Mouse (Mus musculus) gastrocnemius, postnatal 14 days (tissue): ENCODE measurements around the gene Tacc2. TPM values are rescaled to one million over a fixed set of nuclear protein-coding genes. Genes with fewer than 3 reads are reported as not detected.
A peak's percentile ranks its signal among the peaks of the same experiment; 100 is the strongest.
"Not testable (repeated sequence)": the region's sequence is repeated elsewhere in the genome, so short reads cannot be mapped to it uniquely, and the experiment has no call there.

ENCODE experiments used
- DNase-seq: peaks from one replicate; pipeline ENCODE4 v3.0.0; 2021; ENCODE audit warnings: mixed read lengths
- intact Hi-C: fragments of 180-260 bp; cut with DNase I; formaldehyde crosslinking; loops from one replicate; pipeline ENCODE4 v1.15.1; 2025; ENCODE audit warnings: low total_unique reads
- long read RNA-seq, 2 experiments: library from polyadenylated mRNA; stranded (forward); transcript quantifications; one replicate each; pipeline ENCODE4 v2.0.0; 2021
- total RNA-seq, 2 experiments: library from RNA; stranded (reverse); gene quantifications; 2 replicates each; pipeline ENCODE4 v1.2.3; 2021

The Tacc2 gene
- 100 to 1,000 TPM; 227 to 381 TPM for total RNA-seq
- long read RNA-seq, experiment 1, transcript Tacc2-204 (4 exons, 3,668 nt), result major isoform, 5 of 68 reads
- long read RNA-seq, experiment 1, partial matches to known transcripts, result 30 of 68 reads
- long read RNA-seq, experiment 1, other reads (novel, unspliced or antisense), result 29 of 68 reads
- long read RNA-seq, experiment 2, partial matches to known transcripts, result 48 of 87 reads
- long read RNA-seq, experiment 2, other reads (novel, unspliced or antisense), result 38 of 87 reads

DNA sequence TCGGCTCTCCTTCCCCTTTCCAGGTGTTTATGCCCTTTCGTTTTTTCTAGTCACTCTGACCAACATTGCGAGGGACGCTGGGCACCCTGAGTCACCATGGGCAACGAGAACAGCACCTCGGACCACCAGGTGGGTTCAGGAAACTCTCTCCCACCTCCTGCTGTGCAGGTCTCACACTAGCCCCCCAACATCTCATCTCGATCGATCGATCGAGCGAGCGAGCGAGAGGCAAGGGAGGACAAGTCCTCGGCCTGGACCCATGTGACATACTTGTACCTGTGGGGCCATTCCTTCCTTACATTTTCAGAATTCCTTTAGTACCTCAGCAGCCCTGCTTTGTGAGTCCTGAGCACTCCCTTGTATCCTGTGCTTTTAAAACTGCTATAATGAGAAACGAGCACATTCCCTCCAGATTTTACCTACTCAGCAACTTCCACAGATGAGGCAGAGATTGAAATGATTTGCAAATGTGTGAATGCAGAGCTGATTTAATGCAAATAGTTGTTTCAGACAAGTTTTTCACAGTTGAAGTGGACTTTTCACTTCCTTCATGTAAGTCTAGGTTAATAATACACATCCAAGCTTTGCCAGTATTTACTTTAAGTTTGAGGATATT, at the start of gene Tacc2:
Gene Tacc2 (plus strand): TSS at position 51 of the 616 bp plus-strand sequence.
- DNase-seq, result no peak
- intact Hi-C loops, result no loop called here

DNA sequence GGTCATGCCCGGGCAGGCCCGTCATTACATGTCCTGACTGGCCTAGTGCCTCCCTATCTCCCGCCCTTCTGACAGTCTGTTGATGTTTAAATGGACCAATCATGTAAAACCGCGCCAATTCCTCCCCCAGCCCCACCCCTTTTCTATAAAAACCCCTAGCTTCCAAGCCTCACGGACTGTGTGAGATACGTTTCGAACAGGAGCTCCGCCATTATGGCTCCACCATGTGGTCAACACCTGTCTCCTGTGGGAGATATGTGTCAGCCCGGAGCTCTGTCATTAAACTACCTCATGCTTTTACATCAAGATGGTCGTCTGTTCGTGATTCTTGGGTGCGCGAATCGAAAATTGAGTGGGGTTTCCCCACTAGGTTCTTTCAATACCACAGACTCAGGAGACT, 46.1 kb upstream of the Tacc2 start:
- DNase-seq, intact Hi-C loops: not testable (repeated sequence)

DNA sequence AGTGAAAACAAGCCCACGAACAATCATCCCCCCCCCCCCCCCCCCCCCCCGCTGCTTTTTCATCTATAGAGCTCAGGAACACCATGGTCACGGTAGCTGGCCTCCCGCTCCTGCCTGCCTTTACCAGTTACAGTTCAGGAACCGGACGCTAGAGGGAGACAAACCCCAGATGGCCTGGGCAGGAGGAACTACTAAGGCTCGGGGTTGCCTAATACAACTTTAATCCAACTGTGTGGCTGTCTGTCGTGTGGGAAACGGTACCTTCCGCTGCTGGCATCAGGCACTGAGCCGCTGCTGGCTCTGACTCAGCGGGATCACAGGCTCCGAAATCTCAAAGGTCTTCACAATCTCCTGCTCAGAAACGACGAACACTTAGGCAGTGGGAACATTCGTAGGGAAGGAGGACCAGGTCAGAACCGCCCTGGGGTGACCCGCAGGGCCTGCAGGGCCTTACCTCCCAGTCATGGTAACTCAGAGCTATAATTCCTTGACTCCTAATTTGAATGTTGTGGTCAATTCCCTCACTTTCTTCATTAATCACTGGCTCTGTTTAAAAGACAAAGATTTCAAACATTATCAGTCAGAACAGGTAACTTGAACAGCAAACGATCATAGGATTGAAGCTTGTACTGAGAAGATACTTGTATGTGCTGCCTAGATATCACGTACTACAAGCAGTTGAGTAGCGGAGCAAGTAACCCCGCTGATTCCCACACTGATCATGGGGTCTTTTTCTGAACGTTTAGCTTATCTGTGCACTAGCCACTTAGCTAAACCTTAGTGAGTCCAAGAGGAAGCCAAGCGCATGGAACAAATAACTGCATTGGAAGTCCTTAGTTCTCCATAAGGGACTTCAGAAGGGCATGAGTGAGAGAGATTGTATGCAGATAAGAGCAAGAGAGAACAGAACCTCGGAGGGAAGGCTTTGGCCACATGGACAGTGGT, 43.6 kb upstream of the Tacc2 start:
- intact Hi-C loops, result no loop called here
- peak; percentile 86 for DNase-seq

DNA sequence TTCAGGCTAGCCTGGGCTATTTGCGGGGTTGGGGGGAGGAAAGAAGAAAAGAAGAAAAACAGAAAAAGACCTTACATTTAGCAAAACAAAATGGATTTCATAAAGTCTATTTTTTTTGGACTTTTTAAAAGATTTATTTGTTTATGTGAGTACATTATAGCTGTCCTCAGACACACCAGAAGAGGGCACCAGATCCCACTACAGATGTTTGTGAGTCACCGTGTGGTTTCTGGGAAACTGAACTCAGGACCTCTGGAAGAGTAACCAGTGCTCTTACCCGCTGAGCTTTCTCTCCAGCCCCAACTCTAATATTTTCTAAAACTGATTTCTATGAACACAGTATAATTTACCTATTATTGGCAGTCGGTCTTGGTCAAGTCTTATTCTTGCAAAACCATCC, 42.1 kb upstream of the Tacc2 start:
- no peak for DNase-seq
- intact Hi-C loops, result no loop called here

DNA sequence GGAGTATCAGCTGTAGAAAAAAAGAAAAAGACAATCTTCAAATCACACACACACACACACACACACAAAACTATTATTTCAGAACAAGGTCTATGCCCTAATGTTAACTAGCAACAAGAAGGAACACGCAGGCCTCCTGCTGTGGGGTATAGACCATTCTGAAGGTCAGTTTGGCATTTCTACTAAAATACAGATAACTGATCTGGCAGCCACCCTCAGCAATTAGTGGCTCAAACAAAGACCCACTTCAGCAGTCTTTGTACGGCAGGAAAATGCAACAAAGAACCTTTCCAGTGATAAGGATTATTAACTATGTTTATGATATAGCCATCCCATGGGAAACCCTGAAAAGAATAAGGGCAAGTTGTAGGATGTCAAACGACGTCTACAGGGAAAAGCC, 40.2 kb upstream of the Tacc2 start:
- DNase-seq, result no peak
- intact Hi-C loops, result no loop called here

DNA sequence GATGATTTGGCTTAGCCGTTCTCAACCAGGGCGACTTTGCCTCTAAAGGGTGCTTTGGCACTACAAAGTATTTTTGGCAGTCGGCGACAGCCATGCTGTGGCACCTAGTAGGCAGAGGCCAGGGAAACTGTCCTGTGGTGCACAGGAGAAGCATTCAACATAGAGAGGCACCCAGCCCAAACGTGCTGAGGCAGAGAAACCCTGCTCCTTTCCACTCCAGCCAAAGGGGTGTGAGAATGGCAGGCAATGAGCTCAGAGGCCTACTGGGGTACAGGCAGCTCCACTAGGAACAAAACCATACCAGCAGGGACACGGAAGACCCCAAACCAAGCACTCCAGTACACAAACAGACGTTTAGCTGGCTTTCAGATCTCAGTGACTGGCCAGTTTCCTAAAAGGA, 37.1 kb upstream of the Tacc2 start:
- no peak for DNase-seq
- intact Hi-C loops, result no loop called here

DNA sequence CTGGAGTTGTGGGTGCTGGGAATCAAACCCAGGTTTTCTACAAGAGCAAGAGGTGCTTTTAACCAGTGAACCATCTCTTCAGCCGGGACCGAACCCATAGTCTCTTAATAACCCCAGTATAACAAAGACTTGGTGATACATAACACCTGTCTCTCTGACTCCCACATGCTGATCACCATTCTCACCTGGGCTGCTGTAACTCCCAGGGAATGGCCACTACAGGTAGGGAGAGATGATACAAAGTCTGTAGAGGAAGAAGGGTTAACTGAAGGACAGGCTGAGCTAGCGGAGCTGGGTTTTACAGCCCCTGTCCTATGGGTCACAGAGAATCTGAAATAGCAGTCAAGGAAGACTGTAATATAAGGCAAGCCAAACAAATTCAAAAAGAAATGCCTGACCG, 34.1 kb upstream of the Tacc2 start:
- intact Hi-C loops, result no loop called here
- no peak for DNase-seq

DNA sequence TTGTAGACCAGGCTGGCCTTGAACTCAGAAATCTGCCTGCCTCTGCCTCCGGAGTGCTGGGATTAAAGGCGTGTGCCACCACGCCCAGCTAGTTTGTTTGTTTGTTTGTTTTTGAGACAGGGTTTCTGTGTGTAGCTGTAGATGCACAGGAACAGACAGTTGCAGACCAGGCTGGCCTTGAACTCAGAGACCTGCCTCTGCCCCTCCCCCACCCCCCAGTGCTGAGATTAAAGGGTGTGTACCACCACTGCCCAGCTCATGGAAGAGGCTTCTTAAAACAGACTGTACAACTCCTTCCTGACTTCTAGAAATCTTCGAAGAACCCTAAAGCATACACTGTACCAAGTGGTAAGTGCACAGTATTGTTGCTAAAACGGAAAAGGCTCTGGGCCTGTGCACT, 31.8 kb upstream of the Tacc2 start:
- no peak for DNase-seq
- intact Hi-C loops, result no loop called here

DNA sequence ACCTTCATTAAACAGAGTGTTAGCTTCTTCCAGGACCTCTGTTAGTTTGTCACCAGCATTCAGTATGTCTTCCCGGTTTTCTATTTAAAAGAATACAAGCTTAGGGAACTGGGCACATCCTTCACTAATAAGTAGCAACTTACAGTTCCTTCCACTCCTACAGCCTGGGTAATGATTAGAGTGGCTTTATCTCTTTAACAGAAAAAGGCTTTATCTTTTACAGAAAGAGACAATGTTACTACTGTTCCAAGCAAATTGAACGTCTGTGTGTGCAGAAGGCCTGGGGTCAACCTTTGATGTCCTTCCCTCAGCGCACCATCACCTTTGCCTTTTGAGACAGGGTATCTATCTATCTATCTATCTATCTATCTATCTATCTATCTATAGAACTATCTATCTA, 31.3 kb upstream of the Tacc2 start:
- intact Hi-C loops, result no loop called here
- DNase-seq, result no peak

DNA sequence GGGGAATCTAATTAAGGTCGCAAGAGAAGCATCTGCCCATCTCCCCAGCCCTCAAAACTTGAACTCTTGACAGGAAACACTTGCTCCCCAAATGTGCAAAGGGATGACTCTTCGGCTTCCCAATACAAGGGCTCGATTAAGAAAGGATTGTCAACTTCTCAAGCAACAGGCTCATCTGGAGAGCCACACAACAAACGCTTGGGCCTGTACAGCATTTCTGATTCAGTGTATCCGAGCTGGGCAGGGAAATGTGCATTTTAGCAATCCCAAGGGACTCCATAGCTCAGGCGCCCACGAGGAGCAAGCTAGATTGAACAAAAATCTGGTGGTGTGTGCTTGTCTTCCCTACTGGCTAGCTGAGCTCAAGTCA, 30.8 kb upstream of the Tacc2 start:
- DNase-seq, result no peak
- intact Hi-C loops, result no loop called here

DNA sequence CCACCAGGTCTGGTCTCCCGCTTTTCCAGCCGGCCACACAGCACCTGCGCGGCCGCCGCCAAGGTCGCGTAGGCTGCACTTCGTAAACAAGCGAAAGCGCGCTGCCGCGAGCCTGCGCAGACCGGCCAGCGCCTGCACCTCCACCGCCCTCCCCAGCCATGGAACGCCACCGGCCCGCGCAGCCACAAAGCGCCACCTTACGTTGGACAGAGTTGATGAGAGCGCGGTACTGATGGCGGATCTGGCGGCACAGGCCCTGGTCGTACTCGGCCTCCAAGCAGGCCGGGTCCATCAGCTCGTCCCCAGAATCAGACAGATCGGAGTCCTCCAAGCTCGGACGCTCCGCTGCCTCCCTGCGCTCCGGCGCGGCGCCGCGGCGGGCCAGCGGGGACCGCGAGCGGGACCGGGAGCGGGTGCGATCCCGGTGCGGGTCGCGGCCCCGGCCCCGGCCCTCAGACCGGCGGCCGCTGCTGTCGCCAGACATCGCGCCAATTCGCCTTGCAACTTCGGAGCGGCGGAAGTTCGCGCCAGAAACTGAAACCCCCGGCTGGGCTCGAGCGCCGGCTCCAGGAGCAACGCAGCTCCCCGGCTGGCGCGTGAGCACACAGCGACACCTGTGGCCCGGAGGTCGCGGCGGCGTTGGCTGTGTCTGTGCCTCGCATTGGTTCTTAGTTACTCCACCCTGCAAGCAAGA, 30.3 kb upstream of the Tacc2 start:
- peak; percentile 94 for DNase-seq
- intact Hi-C loops, result no loop called here

DNA sequence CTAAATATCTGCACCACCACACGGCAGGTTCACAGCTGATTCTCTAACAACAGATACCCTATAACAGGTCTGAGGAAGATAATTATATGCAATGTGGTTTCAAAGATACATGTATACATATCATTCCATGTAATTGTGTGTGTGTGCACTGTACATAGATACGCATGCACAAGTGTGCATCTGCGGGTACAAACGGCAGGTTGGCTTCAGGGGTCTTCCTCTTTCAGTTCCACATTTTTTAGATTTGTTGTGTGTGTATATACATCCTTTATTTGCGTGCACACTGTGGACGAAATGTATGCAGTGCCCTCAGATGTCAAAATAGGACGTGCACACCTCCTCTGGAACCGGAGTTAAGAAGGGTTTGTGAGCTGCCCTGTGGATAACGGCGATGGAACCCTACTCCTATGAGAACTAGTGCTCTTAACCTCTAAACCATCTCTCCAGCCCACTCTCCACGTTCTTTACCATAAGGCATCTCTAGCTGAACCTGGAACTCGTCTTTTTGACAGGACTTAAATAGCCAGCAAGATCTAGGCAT, 29.5 kb upstream of the Tacc2 start:
- no peak for DNase-seq
- intact Hi-C loops, result no loop called here

DNA sequence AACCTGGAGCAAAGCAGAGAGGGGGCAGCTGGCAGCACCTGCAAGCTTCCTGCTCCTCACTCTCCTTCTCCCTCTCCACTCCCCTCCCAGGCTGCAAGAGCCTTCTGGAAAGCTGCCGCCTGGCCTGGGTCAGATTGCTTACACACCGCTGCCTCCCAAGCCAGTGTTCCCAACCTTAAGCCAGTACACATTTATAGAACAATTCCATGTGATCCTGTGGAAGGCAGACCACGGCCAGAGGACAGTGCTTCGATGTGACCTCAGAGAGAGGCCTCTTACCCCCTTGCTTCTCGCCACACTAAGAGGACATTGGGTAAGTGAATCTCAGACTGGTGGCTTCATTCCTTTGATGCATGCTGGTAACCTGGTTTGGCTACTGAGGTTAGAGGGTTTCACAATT, 24.5 kb upstream of the Tacc2 start:
- intact Hi-C loops, result no loop called here
- peak; percentile 75 for DNase-seq

DNA sequence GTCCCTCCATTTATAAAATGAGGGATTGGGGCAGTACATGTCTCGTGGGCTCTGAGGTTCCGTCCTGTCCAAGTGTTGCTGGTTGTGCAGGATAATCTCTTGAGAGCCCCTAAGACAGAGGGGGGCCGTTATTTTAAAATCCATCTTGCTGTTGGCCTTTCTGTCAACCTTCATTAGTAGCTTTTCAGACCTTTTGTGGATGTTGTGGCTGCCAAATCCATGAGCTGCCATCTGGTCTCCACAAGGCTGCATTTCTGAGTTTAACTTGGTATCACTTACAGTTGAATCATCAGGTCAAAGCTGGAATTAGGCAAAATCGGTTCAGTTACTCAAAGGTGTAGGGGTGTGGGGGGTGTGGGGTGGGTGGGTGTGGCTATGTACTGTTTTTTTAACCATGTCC, 23.9 kb upstream of the Tacc2 start:
- no peak for DNase-seq
- intact Hi-C loops, result no loop called here

DNA sequence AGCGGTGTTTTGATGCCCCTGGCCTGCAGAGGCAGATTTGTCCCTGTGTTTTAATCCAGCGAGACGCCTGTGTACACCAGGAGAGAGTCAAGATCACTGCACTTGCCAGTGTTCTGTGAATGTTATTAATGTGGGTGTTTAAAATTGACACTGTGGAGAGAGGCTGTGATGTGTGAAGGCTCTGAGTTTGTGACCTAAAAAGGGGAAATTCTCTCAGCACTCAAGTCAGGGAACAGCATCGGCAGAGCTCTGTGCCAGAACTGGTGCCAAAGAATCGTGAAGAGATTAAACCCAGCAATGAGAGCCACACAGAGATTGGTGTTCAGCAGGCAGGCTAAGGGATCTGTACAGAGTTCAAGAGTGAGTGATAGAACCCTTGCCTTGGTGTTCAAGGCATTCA, 21.6 kb upstream of the Tacc2 start:
- no peak for DNase-seq
- intact Hi-C loops, result no loop called here

DNA sequence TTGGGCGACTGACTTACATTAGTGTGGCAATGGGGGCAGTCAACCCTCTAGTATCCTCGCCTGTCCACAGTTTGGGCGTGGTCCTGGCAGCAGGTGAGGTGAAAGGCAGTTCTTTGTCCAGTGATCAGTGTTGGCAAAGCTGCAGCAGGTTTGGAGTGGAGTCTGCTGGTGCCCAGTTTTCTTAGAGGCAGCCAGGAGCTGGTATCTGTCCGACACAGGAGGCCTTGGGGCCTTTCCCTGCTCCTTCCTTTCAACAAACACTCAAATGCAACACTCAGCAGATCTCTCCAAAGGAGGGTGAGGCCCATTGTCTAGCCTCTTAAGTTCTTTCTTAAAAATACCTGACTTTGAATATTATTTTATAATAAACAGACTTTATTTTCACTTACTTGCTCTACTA, 18.6 kb upstream of the Tacc2 start:
- no peak for DNase-seq
- intact Hi-C loops, result no loop called here

DNA sequence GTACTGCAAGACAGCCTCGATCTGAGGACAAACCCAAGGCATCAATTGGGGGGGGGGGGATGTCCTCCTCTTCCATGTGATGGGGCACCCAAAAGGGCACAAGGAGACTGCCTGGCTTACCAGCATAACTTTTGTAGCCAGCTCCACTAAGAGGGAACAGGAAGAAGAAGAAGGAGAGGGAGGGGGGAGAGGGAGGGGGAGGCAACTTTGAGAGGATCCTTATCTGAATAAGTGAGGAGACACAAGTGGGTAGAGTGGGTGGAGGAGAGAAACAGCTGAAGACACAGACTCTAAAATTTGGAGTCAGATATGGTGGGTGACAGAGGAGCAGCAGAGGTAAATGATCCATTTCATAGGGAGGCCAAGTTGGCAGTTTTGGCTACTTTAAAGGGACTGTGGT, 16.3 kb upstream of the Tacc2 start:
- intact Hi-C loops, result no loop called here
- no peak for DNase-seq

DNA sequence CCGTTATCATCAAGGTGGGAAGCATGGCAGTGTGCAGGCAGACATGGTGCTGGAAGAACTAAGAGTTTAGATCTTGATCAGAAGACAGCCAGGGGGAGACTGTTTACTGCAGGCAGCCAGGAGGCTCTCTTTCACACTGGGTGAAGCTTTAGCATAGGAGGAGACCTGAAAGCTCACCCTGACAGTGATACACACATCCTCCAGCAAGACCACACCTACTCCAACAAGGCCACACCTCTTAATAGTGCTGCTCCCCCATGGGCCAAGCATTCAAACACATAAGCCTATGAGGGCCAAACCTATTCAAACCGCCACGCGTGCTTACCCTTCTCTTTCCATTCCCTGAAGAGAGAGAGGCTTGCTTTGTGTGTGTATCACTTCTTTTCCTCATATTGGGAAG, 14.0 kb upstream of the Tacc2 start:
- no peak for DNase-seq
- intact Hi-C loops, result no loop called here

DNA sequence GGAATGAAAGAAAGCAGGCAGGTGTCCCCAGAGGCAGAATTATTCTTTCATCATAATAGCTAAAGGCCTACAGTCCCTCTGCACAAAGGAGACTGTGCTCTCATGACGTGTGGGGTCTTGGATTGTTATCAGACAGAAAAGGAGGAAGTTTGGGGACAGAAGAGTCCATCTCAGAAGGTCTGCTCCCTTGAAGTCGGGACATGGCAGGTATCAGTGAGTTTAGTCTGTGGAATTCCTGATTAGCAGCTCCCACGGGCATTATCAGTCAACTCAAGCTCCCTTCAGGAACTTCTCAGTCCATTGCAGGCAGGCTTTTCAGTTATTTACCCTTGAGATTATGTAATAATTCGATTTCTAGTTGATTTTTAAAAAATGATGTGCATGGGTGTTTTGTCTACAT, 13.4 kb upstream of the Tacc2 start:
- intact Hi-C loops, result no loop called here
- DNase-seq, result no peak

DNA sequence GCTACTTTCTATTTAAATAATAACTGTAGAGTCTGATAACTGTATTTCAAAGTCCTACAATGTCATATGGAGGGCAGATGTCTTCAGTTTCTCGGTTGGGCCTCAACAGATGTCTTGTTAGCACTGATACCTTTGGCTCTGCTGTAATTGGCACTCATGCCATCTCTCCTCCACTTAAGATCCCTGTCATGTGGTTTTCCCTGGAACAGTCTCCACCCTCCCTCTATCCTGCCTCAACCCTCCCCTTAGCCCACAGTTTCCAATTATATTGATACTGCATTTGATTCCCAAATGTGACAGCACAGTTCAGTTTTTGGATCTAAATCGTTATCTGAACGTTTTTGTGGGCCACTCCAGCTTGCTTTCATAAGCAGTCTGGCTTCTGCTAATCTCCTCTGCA, 12.6 kb upstream of the Tacc2 start:
- intact Hi-C loops, result no loop called here
- no peak for DNase-seq
